Mouse (Mus musculus) adrenal gland, adult 2 months (tissue): ENCODE measurements around the gene Serp2. TPM values are rescaled to one million over a fixed set of nuclear protein-coding genes. Genes with fewer than 3 reads are reported as not detected.
A peak's percentile ranks its signal among the peaks of the same experiment; 100 is the strongest.

Experiments
- DNase-seq: peaks from one replicate; pipeline ENCODE4 v3.0.0; 2021
- polyA plus RNA-seq: library from polyadenylated mRNA; depleted of rRNA; stranded (reverse); fragments of >200 nt; gene quantifications from 2 replicates; pipeline ENCODE4 v1.2.3, GENCODE M21; 2012
- total RNA-seq, 2 experiments: library from RNA; stranded (reverse); gene quantifications; 2 replicates each; pipeline ENCODE4 v1.2.3; 2021

The Serp2 gene
- total and polyA plus RNA-seq, 3 experiments = 3.9 to 8.3 (median 6.2) TPM

- DNase-seq = no peak
Measured at GRCm38 (mm10) chr14:76527030-76527719, 29.5 kb downstream of the Serp2 start.

- DNase-seq = no peak
Measured at GRCm38 (mm10) chr14:76526467-76526866, 30.2 kb downstream of the Serp2 start.

- DNase-seq = no peak
Measured at GRCm38 (mm10) chr14:76523344-76523743, 33.3 kb downstream of the Serp2 start.

GRCm38 (mm10) chr14:76521308-76521707 is 35.4 kb downstream of the Serp2 start:
- no peak for DNase-seq

DNA sequence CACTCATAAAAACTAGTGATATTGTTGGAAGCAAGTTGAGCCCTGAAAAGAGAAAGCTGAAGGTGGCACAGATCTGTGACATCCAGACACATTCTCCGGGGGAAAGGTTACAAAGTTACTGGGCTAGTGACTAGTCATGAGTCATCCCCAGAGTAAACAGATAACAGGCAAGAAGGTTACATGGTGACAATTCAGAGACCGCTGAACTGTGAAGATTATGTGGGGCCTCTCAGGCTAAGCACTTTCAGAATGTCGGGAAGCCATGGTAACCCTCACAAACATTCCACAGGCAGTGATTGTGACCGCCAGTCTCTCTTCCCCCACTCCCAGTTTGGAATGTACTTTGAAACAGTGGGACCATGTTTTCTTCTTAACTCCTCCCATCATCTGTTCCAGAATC is 36.1 kb downstream of the Serp2 start:
- DNase-seq = no peak

DNA sequence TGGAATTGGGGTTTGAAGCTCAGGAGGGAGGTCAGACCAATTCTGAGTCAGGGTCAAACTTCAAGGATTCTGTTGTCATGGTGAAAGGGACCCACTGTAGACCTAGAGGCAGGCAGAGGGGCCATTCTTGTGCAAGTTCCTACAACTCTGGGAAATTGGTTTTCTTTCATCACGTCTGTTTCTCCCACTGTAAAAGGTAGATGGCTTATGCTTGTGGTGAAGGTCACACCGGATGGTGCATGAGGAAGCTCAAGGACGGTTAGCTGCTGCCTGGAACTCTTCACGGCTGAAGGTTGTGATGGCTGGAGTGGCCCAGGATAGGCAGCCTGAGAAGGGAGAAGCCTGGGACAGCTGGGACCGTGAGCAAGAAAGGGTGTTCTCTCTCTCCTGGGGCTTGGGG is 38.5 kb downstream of the Serp2 start:
- DNase-seq = no peak

DNA sequence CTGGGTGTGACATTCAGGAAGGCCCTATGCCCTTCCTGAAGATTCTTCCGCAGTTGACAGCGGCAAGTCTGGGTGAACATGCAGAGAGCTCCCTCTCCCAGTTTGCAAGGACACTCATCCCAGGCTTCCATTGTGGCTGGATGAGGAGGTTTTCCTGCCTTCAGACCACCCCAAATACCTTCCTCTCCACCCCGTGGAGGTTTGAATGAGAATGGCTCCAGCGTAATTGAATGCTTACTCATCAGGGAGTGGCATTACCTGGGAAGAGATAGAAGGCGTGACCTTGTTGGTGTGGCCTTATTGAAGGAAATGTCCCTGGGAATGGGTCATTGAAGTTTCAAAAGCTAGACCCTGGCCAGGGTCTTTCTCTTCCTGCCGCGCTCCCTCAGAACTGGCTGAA is 41.1 kb downstream of the Serp2 start:
- DNase-seq = no peak

- DNase-seq = no peak
Measured at GRCm38 (mm10) chr14:76514050-76514585, 42.6 kb downstream of the Serp2 start.

- no peak for DNase-seq
Measured at GRCm38 (mm10) chr14:76513395-76514049, 43.2 kb downstream of the Serp2 start.

DNA sequence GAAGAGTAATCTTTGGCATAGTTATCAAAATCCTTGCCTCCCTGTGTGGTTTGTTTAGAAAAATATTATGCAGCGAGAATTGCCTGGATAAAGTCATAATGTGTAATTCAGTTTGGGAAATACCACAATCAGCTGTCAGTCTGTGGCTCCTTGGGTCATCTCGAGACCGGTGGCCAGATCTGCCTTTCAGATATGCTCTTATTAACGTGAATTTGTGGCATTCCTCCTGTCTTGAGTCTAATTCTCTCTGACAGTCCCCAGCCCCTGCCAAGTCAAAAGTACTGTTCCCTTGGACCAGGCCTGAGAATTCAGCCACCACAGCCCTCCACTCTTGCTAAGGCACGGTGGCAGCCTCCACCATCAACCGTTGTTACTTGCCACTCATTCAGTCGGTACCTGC is 44.7 kb downstream of the Serp2 start:
- no peak for DNase-seq

- peak; percentile 56 for DNase-seq
Measured at GRCm38 (mm10) chr14:76508701-76509100, 48.0 kb downstream of the Serp2 start.

DNA sequence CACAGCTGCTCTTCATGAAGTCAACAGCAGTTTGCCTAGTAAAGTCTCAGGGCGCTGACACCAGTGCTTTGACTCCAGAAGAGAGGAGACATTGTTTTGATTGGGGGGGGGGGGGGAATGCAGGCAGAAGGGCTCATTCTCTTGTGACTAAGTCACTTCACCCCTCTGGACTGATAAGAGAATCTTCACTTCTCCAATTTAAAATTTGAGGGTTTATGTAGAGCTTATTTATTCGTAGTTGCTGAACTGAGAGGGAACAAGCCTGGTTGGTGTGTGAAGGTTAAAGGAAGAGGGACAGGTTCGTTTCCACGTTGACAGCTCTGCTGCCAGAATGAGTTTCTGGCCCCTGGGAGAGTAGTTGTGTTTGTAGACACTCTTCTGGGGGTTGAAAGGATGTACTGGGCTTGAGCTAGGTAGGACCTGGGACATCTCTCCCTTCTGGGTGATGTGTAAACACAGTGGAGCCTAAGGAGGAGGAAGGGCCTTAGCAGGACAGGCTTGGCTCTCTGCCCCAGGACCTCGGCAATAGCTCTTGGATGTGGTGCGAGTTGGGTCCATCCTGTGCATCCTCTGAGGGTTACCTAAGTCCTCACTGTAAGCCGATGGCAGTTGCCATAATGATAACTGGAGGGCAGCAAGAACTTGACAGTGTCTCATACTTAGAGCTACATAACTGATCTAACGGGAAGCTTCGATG is 48.7 kb downstream of the Serp2 start:
- DNase-seq = peak; percentile 47

DNA sequence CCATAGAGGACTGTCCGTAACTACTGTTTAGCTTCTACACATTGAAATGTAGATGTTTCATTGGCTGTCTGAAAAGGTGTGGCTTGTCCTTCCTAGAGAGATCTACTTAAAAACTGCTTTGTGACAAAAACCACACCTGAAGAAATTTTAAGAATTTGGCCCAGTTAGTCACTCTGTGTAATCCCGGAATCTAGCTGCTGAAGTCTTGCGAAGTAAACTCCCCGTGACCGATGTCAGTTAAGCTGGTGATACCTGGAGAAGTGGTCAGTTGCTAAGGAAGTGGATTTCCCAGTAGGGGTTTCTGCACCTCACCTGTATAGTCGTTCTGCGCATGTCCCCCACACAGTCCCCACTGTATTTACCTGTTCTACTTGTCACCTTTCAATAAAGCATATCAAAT is 49.3 kb downstream of the Serp2 start:
- no peak for DNase-seq

DNA sequence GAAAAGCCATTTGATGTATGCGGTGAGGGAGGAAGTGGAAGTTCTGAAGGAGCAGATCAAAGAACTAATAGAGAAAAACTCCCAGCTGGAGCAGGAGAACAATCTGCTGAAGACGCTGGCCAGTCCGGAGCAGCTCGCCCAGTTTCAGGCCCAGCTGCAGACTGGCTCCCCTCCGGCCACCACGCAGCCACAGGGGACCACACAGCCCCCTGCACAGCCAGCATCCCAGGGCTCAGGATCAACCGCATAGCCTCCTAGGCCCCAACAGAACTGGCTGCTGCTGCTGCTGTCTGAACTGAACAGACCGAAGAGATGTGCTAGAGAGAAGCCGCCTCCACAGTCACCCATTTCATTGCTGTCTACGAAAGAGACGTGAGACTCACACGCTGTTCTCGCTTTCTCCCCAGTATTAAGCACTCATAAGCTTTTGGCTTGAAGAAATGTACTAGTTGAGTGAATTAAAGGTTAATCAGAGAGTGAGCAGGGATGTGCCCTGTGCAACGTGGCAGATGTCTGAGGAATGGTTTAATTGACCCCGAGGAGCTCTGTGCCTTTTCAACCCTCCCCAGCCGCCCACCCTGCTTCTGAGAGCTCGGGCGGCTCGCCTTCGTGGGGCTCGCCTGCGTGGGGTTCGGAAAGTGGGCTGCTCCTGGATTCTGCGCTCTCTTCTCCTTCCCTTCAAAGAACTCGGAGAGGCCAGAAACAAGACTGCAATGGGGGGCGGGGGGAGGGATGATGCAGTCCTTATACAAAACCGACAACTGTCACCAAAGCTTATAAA is 50.1 kb downstream of the Serp2 start:
- DNase-seq = peak; percentile 63

GRCm38 (mm10) chr14:76505439-76506220 is 51.1 kb downstream of the Serp2 start:
- DNase-seq = peak; percentile 94

GRCm38 (mm10) chr14:76505101-76505438 is 51.6 kb downstream of the Serp2 start:
- DNase-seq = no peak

GRCm38 (mm10) chr14:76504121-76504737 is 52.5 kb downstream of the Serp2 start:
- peak; percentile 99 for DNase-seq

DNA sequence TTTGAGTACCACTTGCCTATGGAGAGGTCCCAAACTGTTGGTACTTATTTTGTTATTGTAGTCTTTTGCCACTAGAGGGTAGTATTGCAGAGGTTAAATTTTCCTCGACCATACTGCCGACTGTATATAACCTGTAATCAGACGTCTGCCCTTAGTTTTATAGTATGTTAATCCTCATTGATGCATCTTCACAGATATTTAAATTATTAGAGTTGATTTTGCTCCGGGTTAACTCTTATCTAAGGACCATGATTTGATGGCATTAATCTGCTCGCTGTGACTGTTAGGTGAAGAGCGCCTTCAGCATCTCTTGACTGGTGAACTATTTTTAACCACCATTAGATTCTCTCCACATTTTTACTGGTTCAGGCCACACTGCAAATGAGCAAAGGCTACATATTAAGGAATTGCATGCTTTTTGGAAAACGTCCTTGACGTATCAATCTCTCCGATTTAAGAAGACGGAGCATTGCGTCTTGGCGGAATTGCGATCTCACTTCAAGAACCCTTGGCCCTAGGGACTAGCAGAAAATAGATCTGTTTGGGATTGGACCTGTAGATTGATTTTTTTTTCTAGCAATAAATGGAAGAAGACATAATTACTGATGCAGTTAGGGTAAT is 53.3 kb downstream of the Serp2 start:
- DNase-seq = peak; percentile 35

DNA sequence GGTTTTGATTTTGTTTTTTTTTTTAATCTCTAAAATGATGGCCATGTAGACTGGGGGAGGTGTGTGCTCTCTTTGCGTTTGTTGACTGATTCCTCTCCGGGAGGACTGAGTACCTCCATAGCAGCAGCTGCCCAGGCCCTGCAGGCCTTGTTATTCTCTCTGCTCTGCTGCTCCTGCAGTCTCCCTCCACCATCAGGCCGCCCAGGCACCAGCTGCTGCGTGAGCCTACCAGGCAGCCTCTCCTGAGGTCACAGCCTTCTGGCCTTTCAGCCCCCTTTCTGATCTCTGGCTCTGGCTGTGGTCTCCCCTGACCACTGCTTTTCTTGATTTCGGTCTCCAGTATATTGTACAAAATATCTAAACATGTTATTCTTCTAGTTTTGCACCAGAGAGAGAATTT is 56.7 kb downstream of the Serp2 start:
- DNase-seq = no peak

GRCm38 (mm10) chr14:76499492-76499891 is 57.2 kb downstream of the Serp2 start:
- no peak for DNase-seq

GRCm38 (mm10) chr14:76498210-76498609 is 58.5 kb downstream of the Serp2 start:
- no peak for DNase-seq
